Mouse (Mus musculus): ENCODE data around the gene Clca3a1. TPM values are rescaled to one million over a fixed set of nuclear protein-coding genes. Genes with fewer than 3 reads are reported as not detected.

Gene Clca3a1
- polyA plus RNA-seq, 1 experiment, result 1.5 TPM

DNA sequence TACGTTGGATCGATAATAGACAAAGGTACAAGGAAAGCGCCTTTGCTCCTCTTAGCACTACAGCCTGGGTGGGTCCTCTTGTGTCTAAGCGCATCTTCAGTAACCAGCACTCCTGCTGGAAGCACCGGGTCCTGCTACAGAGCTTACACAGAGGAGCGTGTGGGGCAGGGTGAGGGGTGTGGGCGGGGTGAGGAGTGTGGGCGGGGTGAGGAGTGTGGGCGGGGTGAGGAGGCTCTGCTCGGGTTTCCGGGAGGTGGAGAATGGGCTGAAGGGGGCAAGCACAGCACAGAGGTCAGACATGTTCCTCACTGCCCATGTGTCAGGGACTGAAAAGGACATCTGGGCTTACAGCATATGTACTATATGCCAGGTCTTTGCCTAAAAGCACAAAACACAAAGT, 71.5 kb downstream of the Clca3a1 start:
- H3K36me3 ChIP-seq (ENCODE audit: control insufficient read depth, insufficient read depth, low read length), result no peaks in the 10 kb centered on the region; the same call in 1 of the 2 replicates
- peaks cover 3% of the 10 kb centered on the region for H3K4me1 ChIP-seq (ENCODE audit: control insufficient read depth, insufficient read depth, low read length)
- H3K27ac ChIP-seq (ENCODE audit: control insufficient read depth, insufficient read depth, low read depth, low read length), result no peak overlapping the region
- H3K27me3 ChIP-seq (ENCODE audit: control insufficient read depth, insufficient read depth, low read length), result no peaks in the 10 kb centered on the region
- H3K4me3 ChIP-seq (ENCODE audit: control insufficient read depth, low read depth, low read length), result no peak overlapping the region
- TF ChIP-seq CTCF (IDR thresholded peaks at IDR 0.05; ENCODE audit: control insufficient read depth, insufficient read depth, insufficient replicate concordance, low read depth, low read length), result no peak
- no peak for TF ChIP-seq POLR2A (IDR thresholded peaks at IDR 0.05; ENCODE audit: control insufficient read depth, low read depth, low read length)

GRCm38 (mm10) chr3:144688284-144688683, 72.5 kb downstream of the Clca3a1 start:
- H3K4me3 ChIP-seq (ENCODE audit: control insufficient read depth, low read depth, low read length), result no peak overlapping the region
- H3K27ac ChIP-seq (ENCODE audit: control insufficient read depth, insufficient read depth, low read depth, low read length), result no peak overlapping the region
- no peak for TF ChIP-seq CTCF (IDR thresholded peaks at IDR 0.05; ENCODE audit: control insufficient read depth, insufficient read depth, insufficient replicate concordance, low read depth, low read length)
- no peak for TF ChIP-seq POLR2A (IDR thresholded peaks at IDR 0.05; ENCODE audit: control insufficient read depth, low read depth, low read length)
- peaks cover 3% of the 10 kb centered on the region for H3K4me1 ChIP-seq (ENCODE audit: control insufficient read depth, insufficient read depth, low read length)
- H3K27me3 ChIP-seq (ENCODE audit: control insufficient read depth, insufficient read depth, low read length), result no peaks in the 10 kb centered on the region
- H3K36me3 ChIP-seq (ENCODE audit: control insufficient read depth, insufficient read depth, low read length), result no peaks in the 10 kb centered on the region; the same call in 1 of the 2 replicates

DNA sequence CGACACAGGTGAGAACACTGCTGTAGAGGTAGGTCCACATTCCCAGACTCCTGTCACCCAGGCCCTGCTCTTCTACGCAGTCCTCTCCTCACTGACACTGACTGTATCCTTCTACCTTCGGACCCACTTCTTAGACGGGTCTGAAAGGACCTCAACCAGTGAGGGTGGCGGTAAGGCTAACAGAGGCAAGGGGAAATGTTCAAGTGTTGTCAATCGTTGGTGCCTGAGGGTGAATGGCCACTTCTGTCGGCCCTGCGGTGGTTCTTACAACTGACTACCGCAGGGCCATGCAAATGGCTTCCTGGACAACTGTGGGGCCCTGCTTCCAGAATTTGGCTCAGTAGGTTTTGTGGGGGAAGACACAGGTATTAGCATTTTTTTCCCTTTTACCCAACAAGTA, 73.2 kb downstream of the Clca3a1 start:
- no peak overlapping the region for H3K4me3 ChIP-seq (ENCODE audit: control insufficient read depth, low read depth, low read length)
- H3K4me1 ChIP-seq (ENCODE audit: control insufficient read depth, insufficient read depth, low read length), result peaks cover 3% of the 10 kb centered on the region
- H3K36me3 ChIP-seq (ENCODE audit: control insufficient read depth, insufficient read depth, low read length), result no peaks in the 10 kb centered on the region; the same call in 1 of the 2 replicates
- TF ChIP-seq POLR2A (IDR thresholded peaks at IDR 0.05; ENCODE audit: control insufficient read depth, low read depth, low read length) (no peak), CTCF (IDR thresholded peaks at IDR 0.05; ENCODE audit: control insufficient read depth, insufficient read depth, insufficient replicate concordance, low read depth, low read length) (no peak)
- H3K27me3 ChIP-seq (ENCODE audit: control insufficient read depth, insufficient read depth, low read length), result no peaks in the 10 kb centered on the region
- peak overlapping the region; percentile 78 for H3K27ac ChIP-seq (ENCODE audit: control insufficient read depth, insufficient read depth, low read depth, low read length)

DNA sequence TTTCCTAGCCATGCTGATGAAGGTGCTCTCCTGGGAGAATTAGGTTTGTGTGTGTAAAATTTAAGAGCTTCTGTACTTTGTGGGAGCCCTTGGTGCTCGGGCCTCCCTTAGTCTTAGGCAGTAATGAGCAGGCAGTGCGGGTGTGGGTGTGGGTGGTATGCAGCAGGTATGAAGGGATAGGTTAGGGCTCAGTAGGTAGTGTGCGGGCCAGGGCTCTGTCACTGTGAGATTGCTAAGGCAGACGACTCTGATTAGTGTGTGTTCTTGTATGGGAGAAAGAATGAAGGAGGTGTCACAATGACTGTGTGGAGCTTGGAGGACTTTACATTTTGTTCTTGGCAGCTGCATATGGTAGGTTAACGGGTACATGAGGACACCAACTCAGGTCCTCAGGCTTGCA, 74.6 kb downstream of the Clca3a1 start:
- Histone ChIP-seq H3K4me3 (ENCODE audit: control insufficient read depth, low read depth, low read length) (no peak overlapping the region), H3K36me3 (ENCODE audit: control insufficient read depth, insufficient read depth, low read length) (no peaks in the 10 kb centered on the region; the same call in 1 of the 2 replicates), H3K27ac (ENCODE audit: control insufficient read depth, insufficient read depth, low read depth, low read length) (no peak overlapping the region), H3K4me1 (ENCODE audit: control insufficient read depth, insufficient read depth, low read length) (peaks cover 3% of the 10 kb centered on the region), H3K27me3 (ENCODE audit: control insufficient read depth, insufficient read depth, low read length) (no peaks in the 10 kb centered on the region)
- no peak for TF ChIP-seq POLR2A (IDR thresholded peaks at IDR 0.05; ENCODE audit: control insufficient read depth, low read depth, low read length)
- TF ChIP-seq CTCF (IDR thresholded peaks at IDR 0.05; ENCODE audit: control insufficient read depth, insufficient read depth, insufficient replicate concordance, low read depth, low read length), result no peak

DNA sequence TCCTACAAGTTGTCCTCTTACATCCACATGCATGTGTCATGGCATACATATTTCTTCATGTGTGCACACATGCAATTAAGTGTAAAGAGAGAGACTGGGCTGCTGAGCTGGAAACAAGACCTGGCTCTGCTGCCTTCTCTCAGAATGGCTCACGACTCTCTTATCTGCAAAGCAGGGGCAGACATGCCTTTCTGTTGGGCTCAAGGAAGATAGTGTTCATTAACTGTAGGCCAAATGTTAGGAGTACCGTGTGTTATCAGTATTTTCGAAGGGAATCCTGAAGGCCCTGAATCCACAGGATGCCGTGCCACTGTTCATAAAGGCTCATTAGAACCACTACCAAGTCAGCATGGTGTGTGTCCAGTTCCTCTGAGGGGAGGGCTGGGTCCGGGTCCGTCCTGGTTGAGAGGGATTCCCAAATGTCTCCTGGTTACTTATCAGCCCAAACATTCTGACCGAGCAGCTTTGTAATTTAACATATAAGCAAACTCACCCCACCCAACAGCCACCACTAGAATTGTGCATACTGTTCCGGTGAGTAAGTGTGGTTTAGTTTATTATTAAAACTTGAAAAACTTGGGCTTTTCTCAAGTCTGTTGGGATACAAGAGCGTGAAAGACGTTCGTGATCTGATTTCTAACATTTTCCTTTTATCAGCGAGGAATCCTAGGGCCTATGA, 77.5 kb downstream of the Clca3a1 start:
- Histone ChIP-seq H3K27ac (ENCODE audit: control insufficient read depth, insufficient read depth, low read depth, low read length) (no peak overlapping the region), H3K36me3 (ENCODE audit: control insufficient read depth, insufficient read depth, low read length) (no peaks in the 10 kb centered on the region; the same call in 1 of the 2 replicates), H3K27me3 (ENCODE audit: control insufficient read depth, insufficient read depth, low read length) (no peaks in the 10 kb centered on the region), H3K4me1 (ENCODE audit: control insufficient read depth, insufficient read depth, low read length) (peaks cover 5% of the 10 kb centered on the region), H3K4me3 (ENCODE audit: control insufficient read depth, low read depth, low read length) (no peak overlapping the region)
- TF ChIP-seq CTCF (IDR thresholded peaks at IDR 0.05; ENCODE audit: control insufficient read depth, insufficient read depth, insufficient replicate concordance, low read depth, low read length), result no peak
- TF ChIP-seq POLR2A (IDR thresholded peaks at IDR 0.05; ENCODE audit: control insufficient read depth, low read depth, low read length), result no peak

DNA sequence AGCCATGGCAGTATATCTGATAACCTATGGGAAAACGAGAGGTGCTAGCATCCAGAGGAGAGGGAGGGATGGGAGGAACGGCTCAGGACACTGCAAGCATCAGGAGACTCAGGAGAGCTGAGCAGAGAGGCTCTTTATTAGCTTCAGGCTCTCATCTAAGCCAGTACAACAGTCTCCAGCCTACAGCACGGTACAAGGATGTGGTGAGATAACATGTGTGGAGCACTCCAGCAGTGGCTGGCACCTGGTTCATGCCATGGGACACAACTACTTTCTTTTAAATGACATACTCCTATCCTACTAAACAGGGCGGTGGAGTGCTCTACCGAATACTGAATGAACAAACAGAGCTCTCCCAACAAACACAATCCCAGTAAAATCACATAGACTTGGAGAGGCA, 79.2 kb downstream of the Clca3a1 start:
- no peak overlapping the region for H3K27ac ChIP-seq (ENCODE audit: control insufficient read depth, insufficient read depth, low read depth, low read length)
- peaks cover 2% of the 10 kb centered on the region for H3K4me1 ChIP-seq (ENCODE audit: control insufficient read depth, insufficient read depth, low read length)
- no peaks in the 10 kb centered on the region for H3K27me3 ChIP-seq (ENCODE audit: control insufficient read depth, insufficient read depth, low read length)
- H3K4me3 ChIP-seq (ENCODE audit: control insufficient read depth, low read depth, low read length), result no peak overlapping the region
- TF ChIP-seq POLR2A (IDR thresholded peaks at IDR 0.05; ENCODE audit: control insufficient read depth, low read depth, low read length) (no peak), CTCF (IDR thresholded peaks at IDR 0.05; ENCODE audit: control insufficient read depth, insufficient read depth, insufficient replicate concordance, low read depth, low read length) (no peak)
- no peaks in the 10 kb centered on the region for H3K36me3 ChIP-seq (ENCODE audit: control insufficient read depth, insufficient read depth, low read length)

- Histone ChIP-seq H3K4me3 (ENCODE audit: control insufficient read depth, low read depth, low read length) (no peak overlapping the region), H3K36me3 (ENCODE audit: control insufficient read depth, insufficient read depth, low read length) (no peaks in the 10 kb centered on the region), H3K27me3 (ENCODE audit: control insufficient read depth, insufficient read depth, low read length) (no peaks in the 10 kb centered on the region), H3K4me1 (ENCODE audit: control insufficient read depth, insufficient read depth, low read length) (peaks cover 2% of the 10 kb centered on the region), H3K27ac (ENCODE audit: control insufficient read depth, insufficient read depth, low read depth, low read length) (no peak overlapping the region)
- no peak for TF ChIP-seq CTCF (IDR thresholded peaks at IDR 0.05; ENCODE audit: control insufficient read depth, insufficient read depth, insufficient replicate concordance, low read depth, low read length)
Measured at GRCm38 (mm10) chr3:144679701-144680159, 81.0 kb downstream of the Clca3a1 start.

Other genes with a start within 250 kb of the Clca3a1 start
- 2.8 and 3.0 TPM in 2 replicates for gene Hs2st1, start 190.8 kb downstream of the Clca3a1 start, polyA plus RNA-seq (2012; rRNA removed)
- 94.5 and 97.5 TPM in 2 replicates for gene Selenof, start 190.7 kb downstream of the Clca3a1 start, polyA plus RNA-seq (2012; rRNA removed)
- 415 and 469 TPM in 2 replicates for gene Sh3glb1, start 40.6 kb downstream of the Clca3a1 start, polyA plus RNA-seq (2012; rRNA removed)
- gene Clca3a2, start 58.5 kb upstream of the Clca3a1 start, polyA plus RNA-seq (2012; rRNA removed), result 0.12 and 2.5 TPM in 2 replicates
- gene Clca3b, start 88.4 kb upstream of the Clca3a1 start, polyA plus RNA-seq (2012; rRNA removed), result 0.02 and 0.10 TPM in 2 replicates
- gene Clca4b, start 171.6 kb upstream of the Clca3a1 start, polyA plus RNA-seq (2012; rRNA removed), result not detected in 2 replicates
- not detected in 2 replicates for gene Clca4a, start 214.1 kb upstream of the Clca3a1 start, polyA plus RNA-seq (2012; rRNA removed)

Data from testis, adult 2 months (tissue).